Mouse (Mus musculus) thymus, postnatal 4 days (tissue): ENCODE measurements around the gene Olfr392.

Source experiments
- DNase-seq: peaks from one replicate; pipeline ENCODE4 v3.0.0; 2021

The Olfr392 gene

DNA sequence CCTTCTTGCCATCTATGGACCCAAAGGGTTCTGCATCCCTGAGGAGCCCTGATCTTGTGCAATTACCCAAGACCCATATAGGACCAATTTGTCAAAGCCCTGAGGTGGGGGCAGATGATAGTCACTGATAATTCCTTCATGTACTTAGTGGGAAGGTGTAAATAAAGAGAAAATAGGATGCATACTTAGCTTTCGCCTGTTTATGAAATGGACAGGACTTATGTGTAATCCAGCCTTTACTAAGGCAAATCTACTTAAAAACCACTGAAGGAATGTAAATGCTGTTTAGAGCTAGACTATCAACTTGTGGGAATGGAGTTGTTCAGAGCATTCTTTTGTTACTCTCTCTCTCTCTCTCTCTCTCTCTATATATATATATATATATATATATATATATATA, at the start of gene Olfr392:
Gene Olfr392, minus strand, starts transcription at position 101 of the 400 bp plus-strand sequence.
- no peak for DNase-seq

DNA sequence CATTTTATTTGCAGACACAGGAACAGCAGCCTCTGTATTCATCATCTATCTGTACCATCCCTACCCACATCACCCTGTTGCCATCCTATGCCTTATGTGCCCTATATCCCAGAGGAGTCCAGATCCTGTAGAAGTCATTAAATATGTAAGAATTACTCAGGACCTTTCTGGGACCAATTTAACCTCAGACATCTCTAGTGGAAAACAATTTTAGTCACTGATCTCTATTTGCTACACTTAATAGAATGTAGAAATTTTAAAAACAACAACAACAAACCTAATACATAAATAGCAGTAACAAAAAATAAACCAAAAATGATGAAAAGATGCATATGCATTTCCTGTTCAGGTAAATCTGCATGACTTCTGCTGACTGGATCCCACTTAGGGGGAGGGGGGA, 34.5 kb upstream of the Olfr392 start, which contains the start of gene Olfr393:
Gene Olfr393, minus strand, starts transcription at position 101 of the 400 bp plus-strand sequence.
- no peak for DNase-seq

DNA sequence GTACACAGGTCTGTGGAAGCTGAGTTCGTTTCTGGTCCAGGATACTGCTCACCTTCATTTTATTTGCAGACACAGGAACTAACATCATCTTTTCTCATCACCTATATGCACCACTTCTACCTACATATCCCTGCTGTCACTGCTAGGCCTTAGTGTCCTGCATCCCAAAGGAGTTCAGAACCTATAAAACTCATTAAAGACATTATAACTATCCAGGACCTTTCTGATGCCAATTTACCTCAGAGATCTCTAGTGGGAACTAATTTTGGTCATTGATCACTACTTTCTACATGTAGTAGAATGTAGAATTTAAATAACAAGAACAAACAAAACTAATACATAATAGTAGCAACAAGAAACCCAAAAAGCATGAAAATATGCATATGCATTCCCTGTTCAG, 13.9 kb downstream of the Olfr392 start, which contains the start of gene Olfr391-ps:
Gene Olfr391-ps, minus strand, starts transcription at position 101 of the 400 bp plus-strand sequence.
- no peak for DNase-seq

DNA sequence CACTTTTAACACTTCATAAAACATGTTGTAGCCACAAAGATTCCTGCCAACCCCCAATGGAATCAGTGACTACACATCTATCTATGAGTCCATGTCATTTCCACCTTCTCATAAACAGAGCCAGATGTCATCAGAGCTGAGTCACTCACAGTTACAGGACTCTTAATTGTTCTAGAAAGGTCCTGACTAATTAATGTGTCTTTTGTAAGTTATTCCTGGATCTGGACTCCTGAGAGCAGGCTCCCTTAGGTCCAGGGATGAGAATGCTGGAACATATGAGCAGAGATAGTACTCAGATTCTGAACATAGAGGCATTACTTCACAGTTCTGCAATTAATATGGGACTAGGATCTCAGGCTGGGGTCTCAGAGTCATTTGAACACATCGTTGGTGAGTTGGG, 34.2 kb downstream of the Olfr392 start, which contains the start of gene Olfr390:
Gene Olfr390, plus strand, starts transcription at position 301 of the 400 bp plus-strand sequence.
- no peak for DNase-seq

DNA sequence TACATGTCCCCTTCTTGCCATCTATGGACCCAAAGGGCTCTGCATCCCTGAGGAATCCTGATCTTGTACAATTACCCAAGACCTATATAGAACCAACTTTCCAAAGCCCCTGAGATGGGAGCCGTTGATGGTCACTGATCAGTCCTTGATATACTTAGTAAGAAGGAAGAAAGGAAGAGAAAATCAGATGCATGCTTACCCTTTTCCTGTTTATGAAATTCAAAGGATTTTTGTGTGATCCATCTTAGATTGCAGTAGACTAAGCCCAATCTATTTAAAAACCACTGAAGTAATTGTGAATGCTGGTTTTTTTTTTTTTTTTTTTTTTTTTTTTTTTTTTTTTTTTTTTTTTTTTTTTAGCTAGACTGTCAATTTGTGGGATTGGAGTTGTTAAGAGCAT, 36.2 kb downstream of the Olfr392 start, which contains the start of gene Olfr389:
Gene Olfr389, minus strand, starts transcription at position 101 of the 400 bp plus-strand sequence.
- no peak for DNase-seq
